Mouse (Mus musculus) lung, postnatal 36 days (tissue): ENCODE measurements around the gene Ankrd55.
A peak's percentile ranks its signal among the peaks of the same experiment; 100 is the strongest.

Experiments
- DNase-seq: peaks from one replicate; pipeline ENCODE4 v3.0.0; 2022; ENCODE audit warnings: mixed read lengths

The Ankrd55 gene

GRCm38 (mm10) chr13:112288225-112289178, at the start of gene Ankrd55:
Gene Ankrd55, plus strand, starts transcription at chr13:112288451.
- DNase-seq, result peak; percentile 31

DNA sequence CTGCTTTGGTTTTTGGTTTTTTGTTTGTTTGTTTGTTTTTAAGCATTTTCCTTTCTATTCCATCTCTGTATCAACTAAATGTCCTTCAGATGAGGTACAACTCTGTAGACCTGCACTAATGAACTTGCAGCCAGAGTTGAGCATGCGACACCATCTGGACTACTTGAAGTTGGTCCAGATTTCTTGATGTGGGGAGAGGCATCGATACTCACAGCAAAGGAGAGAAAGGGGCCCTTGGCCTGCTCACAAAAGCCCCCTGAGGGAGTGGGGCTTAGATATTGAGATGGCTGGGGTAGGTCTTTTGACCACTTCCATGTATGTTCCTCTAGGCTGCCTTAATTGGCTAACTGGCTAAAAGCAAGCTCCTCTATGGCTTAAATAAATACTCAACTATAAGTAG, 49.0 kb upstream of the Ankrd55 start:
- no peak for DNase-seq

DNA sequence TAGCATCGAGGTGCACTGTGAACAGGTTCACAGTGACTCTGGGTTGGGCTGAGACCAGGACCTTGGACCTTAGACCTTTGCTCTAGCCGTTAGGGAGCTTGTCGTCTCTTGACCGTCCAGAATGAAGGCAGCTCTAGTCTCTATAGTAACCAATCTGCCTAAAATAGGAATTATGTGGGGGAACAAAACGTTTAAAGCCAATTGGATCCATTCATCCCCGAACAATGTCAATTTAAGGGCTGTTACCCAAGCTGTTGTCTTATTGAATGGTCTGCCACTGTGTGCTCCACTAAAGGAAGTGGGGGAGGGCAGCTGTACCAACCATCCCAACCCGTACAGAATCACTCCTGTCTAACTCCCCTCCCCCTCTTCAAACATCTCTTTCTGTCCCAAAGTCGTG, 46.8 kb upstream of the Ankrd55 start:
- no peak for DNase-seq

DNA sequence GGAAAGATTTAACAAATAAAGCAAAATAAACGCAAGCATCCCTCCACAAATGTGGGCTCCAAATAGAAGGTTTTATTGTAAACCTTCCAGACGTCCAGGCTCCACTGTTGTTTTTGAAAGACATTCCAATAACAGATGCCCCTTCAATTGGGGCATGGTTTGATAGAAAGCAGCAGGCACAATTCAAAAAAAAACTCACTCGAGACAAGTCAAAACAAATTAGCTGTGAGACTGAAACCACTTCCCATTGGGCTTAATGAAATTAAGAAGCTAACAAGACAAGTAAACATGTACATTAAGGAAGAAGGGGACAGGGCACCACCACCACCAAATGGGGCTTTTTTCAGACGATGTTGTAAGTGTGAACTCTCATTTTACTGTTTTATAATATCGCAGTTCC, 43.1 kb upstream of the Ankrd55 start:
- no peak for DNase-seq

DNA sequence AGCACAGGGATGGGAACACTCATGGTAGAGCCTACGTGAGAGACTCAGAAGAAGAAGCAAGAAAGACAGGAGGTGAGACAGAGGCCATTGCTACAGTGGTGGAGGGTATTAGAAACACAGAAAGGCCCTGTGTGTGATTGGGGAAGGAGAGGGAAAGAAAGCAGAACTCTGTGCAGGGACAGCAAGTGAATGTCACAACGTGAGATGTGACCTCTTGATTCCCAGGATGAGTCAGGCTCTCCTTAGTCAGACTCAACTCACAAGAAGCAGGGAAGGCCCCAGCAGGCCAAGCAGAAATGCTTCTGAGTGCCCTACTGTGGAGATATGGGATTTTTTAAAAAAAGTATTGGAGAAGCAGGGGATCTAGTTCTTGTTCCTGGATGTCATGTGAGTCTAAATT, 36.8 kb upstream of the Ankrd55 start:
- no peak for DNase-seq

GRCm38 (mm10) chr13:112252012-112252411, 36.2 kb upstream of the Ankrd55 start:
- peak; percentile 14 for DNase-seq

- peak; percentile 5 for DNase-seq
Observed at GRCm38 (mm10) chr13:112252991-112253620, 35.1 kb upstream of the Ankrd55 start.

- peak; percentile 56 for DNase-seq
Observed at GRCm38 (mm10) chr13:112254116-112254515, 34.1 kb upstream of the Ankrd55 start.

GRCm38 (mm10) chr13:112255862-112256261, 32.4 kb upstream of the Ankrd55 start:
- DNase-seq, result no peak

DNA sequence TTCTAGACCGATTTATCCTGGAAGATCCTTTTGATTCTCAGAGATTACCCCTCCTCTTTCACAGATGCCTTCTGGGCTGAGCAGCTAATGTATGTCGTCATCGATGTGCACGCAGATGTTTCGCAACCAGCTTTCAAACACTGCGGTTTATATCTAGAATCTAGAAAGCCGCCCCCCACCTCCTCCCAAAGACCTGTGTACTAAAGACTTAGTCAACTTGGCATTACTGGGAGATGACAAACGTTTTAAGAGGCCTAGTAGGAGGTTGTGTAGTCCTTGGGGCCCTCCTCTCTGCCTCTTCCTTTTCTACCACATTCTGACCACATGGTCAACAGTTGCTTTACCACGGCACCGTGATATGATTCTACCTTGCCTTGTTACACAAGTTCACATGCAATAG, 29.8 kb upstream of the Ankrd55 start:
- DNase-seq, result peak; percentile 43

DNA sequence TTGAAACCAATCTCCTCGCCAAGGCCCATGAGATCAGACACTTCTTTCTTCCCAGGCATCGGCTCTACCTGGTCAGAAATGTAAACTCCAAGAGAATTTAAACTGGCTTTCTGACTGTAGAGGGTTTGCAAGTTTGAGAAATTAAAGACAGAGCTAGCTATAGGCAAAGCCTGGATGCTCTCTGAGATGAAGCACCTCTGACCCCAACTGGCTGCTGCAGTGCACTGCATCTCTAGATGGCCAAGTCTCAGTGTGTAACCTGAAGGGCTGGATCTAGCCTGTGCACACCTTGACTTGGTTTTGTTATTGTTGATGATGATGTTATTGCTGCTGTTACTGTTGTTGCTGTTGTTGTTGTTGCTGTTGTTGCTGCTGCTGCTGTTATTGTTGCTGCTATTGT, 28.9 kb upstream of the Ankrd55 start:
- DNase-seq, result peak; percentile 82

- peak; percentile 27 for DNase-seq
Observed at GRCm38 (mm10) chr13:112264666-112265065, 23.6 kb upstream of the Ankrd55 start.

DNA sequence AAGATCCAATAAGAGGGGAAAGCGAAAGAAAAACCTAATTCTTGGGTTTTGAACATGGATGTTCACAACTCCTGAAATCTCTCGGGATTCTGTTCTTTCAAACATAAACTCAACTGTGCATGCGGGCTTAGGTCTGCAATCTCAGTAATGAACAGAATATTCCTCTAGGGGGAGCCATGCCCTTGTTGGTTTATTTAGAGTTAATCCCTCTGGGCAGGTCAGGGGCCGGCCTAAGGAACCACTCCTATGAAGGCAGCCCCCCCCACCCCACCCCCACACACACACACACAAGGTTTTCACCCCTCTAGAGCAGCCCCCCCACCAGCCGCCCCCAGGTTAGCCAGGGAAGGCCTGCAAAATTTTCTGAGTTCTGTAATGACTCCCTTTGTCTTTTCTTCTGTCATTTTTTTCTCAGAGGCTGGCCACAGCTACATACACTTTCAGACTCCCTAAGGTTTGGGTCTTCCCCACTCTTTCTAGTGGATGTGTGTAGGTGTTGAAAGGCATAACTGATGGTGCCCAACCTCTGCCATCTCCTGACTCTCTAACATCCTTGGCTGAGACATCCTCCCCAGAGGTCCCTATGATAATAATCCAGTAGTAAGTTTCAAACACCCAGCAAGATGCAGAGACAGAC, 16.2 kb upstream of the Ankrd55 start:
- peak; percentile 72 for DNase-seq

GRCm38 (mm10) chr13:112274636-112275035, 13.6 kb upstream of the Ankrd55 start:
- DNase-seq, result no peak

GRCm38 (mm10) chr13:112275951-112276350, 12.3 kb upstream of the Ankrd55 start:
- no peak for DNase-seq

DNA sequence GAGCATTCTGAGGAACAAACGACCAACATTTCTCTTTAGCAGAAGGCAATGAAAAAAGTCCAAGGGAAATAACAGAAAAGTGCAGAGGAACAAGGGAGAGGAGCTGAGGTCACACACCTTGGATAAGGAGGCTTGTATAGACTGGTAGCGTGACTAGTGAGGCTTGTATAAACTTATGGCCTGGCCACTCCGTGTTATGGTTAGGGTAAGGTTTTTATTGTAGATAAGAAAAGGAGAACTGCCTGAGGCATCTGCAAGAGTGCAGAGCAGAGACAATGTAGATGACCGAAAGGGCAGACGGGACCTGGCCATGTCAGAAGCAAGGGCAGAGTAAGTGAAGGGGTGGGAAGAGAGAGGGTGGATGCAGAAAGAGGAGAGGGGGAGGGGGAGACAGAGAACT, 10.7 kb upstream of the Ankrd55 start:
- no peak for DNase-seq

- DNase-seq, result no peak
Observed at GRCm38 (mm10) chr13:112278251-112278650, 10.0 kb upstream of the Ankrd55 start.

DNA sequence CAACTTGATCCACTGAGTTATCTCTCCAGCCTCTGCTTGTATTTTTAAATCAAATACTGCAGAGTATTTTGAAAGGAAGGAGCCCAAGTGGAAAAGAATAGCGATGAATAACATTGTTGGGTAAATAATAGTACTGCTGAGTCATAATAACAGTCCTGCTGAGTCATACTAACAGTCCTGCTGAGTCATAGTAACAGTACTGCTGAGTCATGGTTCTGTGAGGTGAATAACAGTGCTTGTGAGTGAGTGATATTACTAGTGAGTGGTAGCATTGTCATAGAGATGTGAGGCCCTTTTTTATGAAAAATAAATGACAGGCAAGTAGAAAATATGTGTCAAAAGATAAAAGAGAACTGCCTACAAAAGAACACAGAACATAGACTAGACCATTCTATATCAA, 1.1 kb upstream of the Ankrd55 start:
- no peak for DNase-seq

- no peak for DNase-seq
Observed at GRCm38 (mm10) chr13:112287571-112288224, 553 bp upstream of the Ankrd55 start.

DNA sequence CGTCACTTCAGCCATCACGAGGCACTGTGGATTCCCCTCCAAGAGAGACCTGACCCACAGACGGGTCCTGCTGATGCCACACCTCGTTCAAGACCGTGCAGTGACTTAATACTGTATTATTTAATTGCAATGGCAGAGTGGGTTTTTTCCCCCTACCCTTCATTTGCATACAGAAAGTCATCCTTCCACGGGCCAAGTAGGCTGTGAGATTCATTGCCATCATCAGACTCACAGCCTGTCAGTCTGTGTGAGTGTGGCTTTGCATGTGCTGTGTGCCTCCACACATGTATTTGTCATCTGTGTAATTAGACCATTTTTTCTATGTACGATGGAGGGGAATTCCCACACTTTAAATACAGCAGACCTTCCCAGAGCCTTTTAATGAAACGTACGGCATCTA, 1.1 kb downstream of the Ankrd55 start:
- DNase-seq, result no peak

DNA sequence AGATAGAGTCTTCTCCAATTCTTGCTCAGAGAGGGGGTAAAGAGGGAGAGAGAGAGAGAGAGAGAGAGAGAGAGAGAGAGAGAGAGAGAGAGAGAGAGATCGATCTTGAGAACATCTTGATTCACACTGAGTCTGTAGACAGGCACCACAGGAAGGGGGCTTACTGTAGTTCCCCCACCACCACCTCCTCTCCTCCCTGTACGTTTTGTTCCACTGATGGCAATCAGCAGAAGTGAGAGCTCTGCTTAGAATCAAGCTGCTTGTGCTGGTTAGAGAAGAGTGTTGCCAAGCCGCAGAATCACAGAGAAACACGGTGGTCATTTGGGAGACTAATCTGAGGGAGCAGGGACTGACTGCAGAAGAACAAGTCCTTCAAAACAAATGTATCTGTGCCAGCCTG, 1.7 kb downstream of the Ankrd55 start:
- DNase-seq, result no peak

GRCm38 (mm10) chr13:112292489-112292888, 4.2 kb downstream of the Ankrd55 start:
- peak; percentile 22 for DNase-seq

DNA sequence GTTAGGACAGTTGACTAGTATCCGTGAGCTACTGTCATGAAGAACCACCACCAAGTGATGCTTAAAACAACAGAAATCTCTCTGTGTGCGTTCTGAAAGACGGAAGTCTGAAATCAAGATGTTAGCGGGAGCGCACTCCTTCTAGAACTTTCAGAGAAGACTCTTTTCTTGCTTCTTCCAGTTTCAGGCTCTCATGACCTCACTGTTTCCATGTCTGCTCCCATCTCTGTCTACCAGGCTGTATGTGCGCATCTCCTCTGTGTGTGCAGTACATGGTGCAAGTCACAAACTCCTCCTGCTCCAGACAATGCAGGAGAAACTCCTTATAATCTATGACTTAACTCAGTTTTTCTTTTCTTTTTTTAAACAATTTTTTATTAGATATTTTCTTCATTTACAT, 4.8 kb downstream of the Ankrd55 start:
- DNase-seq, result no peak
